Mouse (Mus musculus) hindbrain, embryonic 16.5 days (tissue): ENCODE measurements around the gene Prickle1. TPM values are rescaled to one million over a fixed set of nuclear protein-coding genes. Genes with fewer than 3 reads are reported as not detected.
A peak's percentile ranks its signal among the peaks of the same experiment; 100 is the strongest.

Source experiments
- ATAC-seq: fragments of 200-750 bp; cut with Nextera tagmentation; 2 replicates; pipeline ENCODE4 v1.8.0; 2017; ENCODE audit warnings: moderate TSS enrichment, moderate library complexity
- H3K27ac ChIP-seq: fragments of 300-500 bp; sonication (generic); 2 replicates; pipeline ENCODE4 v1.5.1; 2014; ENCODE audit warnings: low read depth, mild to moderate bottlenecking, control low read depth, low read length, moderate library complexity
- H3K27me3 ChIP-seq: fragments of 300-500 bp; sonication (generic); replicated peaks from 2 replicates; pipeline ENCODE4 v1.6.1; 2014; ENCODE audit warnings: low read length; ENCODE audit not compliant: control insufficient read depth, insufficient read depth
- H3K36me3 ChIP-seq: fragments of 300-500 bp; sonication (generic); 2 replicates; pipeline ENCODE4 v1.6.1; 2014; ENCODE audit warnings: mild to moderate bottlenecking, low read length, moderate library complexity, mixed read lengths; ENCODE audit not compliant: control insufficient read depth, insufficient read depth
- H3K4me1 ChIP-seq: fragments of 300-500 bp; sonication (generic); 2 replicates; pipeline ENCODE4 v1.6.1; 2014; ENCODE audit warnings: low read depth, low read length; ENCODE audit not compliant: control insufficient read depth, insufficient read depth
- H3K4me2 ChIP-seq: fragments of 300-500 bp; sonication (generic); 2 replicates; pipeline ENCODE4 v1.6.1; 2014; ENCODE audit warnings: mild to moderate bottlenecking, low read length, control low read depth, moderate library complexity
- H3K4me3 ChIP-seq: fragments of 300-500 bp; sonication (generic); 2 replicates; pipeline ENCODE4 v1.5.1; 2014; ENCODE audit warnings: mild to moderate bottlenecking, low read length, control low read depth, moderate library complexity
- H3K9ac ChIP-seq: fragments of 300-500 bp; sonication (generic); 2 replicates; pipeline ENCODE4 v1.6.1; 2014; ENCODE audit warnings: low read depth, mild to moderate bottlenecking, control low read depth, low read length, moderate library complexity
- H3K9me3 ChIP-seq: fragments of 300-500 bp; sonication (generic); 2 replicates; pipeline ENCODE4 v1.6.1; 2014; ENCODE audit warnings: mild to moderate bottlenecking, low read length, moderate library complexity; ENCODE audit not compliant: control insufficient read depth
- WGBS: fragments of 180-500 bp; shearing (Covaris S2); extraction: QIAGEN DNeasy Blood & Tissue Kit; methylation state at CpG from one replicate; pipeline ENCODE4 v1.1.7; 2014; 5-methylcytosine and 5-hydroxymethylcytosine counted together
- polyA plus RNA-seq: library from polyadenylated mRNA; unstranded; fragments of >200 nt; fragmentation: Nextera tagmentation; extraction: Ambion mirVana; gene quantifications from 2 replicates; pipeline ENCODE4 v1.2.1, GENCODE M21; 2015

Prickle1 gene
- polyA plus RNA-seq, 1 experiment from 2014 or later: 20.1 TPM

DNA sequence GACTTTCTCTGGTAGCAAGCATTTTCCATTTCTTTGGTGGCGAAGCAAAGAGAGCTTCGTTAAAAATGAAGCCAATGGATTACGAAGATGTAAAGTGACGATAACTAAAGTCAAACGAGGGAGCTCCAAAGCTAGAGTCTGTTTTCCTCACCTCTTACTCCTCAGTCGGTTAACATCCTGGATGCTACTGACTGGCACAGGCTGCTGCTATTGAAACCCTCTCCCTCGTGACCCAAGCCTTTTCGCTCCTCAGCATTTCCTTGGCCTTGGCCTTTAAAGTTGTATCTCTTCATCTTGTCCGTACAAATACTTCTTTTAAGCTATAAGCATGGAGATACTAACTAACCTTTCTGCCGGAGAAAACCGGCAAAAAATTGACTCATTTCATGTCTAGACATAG is 1.3 kb upstream of the Prickle1 start:
- Histone ChIP-seq H3K9ac (no peak overlapping the region), H3K9me3 (no peaks in the 10 kb centered on the region), H3K4me1 (peaks cover 10% of the 10 kb centered on the region), H3K27me3 (no peaks in the 10 kb centered on the region), H3K4me2 (peak overlapping the region; percentile 91), H3K36me3 (no peaks in the 10 kb centered on the region), H3K4me3 (no peak overlapping the region), H3K27ac (no peak overlapping the region)
- no peak for ATAC-seq
- 68% methylated on average over 11 of the region's 11 CpGs for WGBS

- Histone ChIP-seq H3K9ac (peak overlapping the region; percentile 94), H3K4me3 (peak overlapping the region; percentile 89), H3K27me3 (no peaks in the 10 kb centered on the region), H3K36me3 (no peaks in the 10 kb centered on the region), H3K27ac (peak overlapping the region; percentile 88; the same call in 1 of the 2 replicates), H3K9me3 (no peaks in the 10 kb centered on the region), H3K4me1 (peaks cover 12% of the 10 kb centered on the region), H3K4me2 (peak overlapping the region; percentile 91)
- 0% methylated on average over 11 of the region's 11 CpGs for WGBS
- peak; percentile 22; the same call in 1 of the 2 replicates for ATAC-seq
Measured at GRCm38 (mm10) chr15:93596285-93596684, 594 bp upstream of the Prickle1 start.

DNA sequence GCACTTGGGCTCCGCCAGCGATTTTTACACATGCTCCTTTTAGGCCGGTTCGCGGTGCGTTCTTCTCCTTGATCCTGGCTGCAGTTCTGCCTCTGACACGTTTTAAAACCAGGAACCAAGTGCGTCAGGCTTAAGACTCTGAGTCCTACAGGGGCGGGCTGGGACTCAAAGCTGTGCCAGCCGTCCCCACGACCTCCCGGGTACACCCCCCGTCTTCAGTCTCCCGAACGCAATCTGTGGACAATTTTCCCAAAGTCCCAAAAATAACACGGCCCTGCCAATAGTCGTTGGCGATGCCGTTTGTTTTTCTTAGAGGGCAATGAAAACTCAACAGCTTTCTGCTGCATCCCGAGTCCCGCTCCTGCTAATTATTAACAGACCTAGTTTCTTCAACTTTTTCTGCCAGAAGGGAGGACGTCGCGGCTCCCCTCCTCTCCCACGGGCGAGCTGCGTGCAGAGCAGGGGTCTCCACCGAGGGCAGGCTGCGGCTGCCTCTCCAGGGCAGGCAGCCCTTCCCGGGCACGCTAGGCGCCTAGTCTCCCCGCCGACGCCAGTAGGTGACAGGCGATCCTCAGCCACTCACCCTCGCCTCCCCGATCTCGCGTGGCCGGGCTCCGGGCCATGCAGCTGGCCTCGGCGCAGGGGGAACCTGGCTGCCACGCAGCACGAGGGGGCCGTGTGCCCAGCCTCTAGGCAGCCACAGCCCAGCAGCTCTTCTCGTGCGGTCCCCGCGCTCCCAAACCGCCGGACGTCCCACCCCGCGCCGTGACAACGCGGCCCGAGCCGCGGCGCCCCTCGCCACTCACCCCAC is 598 bp downstream of the Prickle1 start:
- WGBS: under 1% methylated on average over 54 of the region's 64 CpGs
- no peak for ATAC-seq
- Histone ChIP-seq H3K9ac (peak overlapping the region; percentile 94), H3K4me2 (peak overlapping the region; percentile 91), H3K36me3 (no peaks in the 10 kb centered on the region), H3K4me1 (peaks cover 16% of the 10 kb centered on the region), H3K27me3 (no peaks in the 10 kb centered on the region), H3K4me3 (peak overlapping the region; percentile 89), H3K9me3 (no peaks in the 10 kb centered on the region), H3K27ac (peak overlapping the region; percentile 88)

DNA sequence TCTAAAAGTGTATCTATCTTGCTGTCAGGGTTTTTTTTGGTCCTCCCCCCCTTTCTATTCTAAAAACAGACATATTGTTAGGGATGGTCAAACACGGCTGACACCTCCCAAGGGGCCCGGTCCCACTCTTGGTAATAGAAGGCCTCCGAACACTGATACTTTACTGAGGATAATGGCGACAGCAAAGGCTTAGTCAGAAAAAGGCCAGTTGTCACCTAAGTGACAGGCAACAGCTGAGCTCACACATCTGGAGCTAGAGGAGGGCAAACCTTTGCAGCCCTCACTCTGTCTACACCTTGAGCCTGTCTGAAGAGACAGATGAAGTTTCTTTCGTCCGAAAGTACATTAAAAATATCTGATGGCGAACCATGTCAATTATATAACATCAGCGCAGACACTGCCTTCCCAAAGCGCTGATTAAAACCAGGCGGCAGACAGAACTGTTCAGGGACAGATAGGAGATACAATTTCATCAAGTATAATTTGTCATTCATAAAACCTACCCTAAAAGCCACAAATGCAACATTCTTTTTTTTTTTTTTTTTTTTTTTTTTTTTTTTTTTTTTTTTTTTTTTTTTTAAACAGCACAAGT is 1.3 kb downstream of the Prickle1 start:
- Histone ChIP-seq H3K9me3 (no peaks in the 10 kb centered on the region), H3K4me2 (peak overlapping the region; percentile 91), H3K36me3 (no peaks in the 10 kb centered on the region), H3K9ac (peak overlapping the region; percentile 54; the same call in 1 of the 2 replicates), H3K4me3 (peak overlapping the region; percentile 89), H3K4me1 (peaks cover 16% of the 10 kb centered on the region), H3K27ac (no peak overlapping the region), H3K27me3 (no peaks in the 10 kb centered on the region)
- WGBS: 26% methylated on average over 10 of the region's 10 CpGs
- no peak for ATAC-seq

DNA sequence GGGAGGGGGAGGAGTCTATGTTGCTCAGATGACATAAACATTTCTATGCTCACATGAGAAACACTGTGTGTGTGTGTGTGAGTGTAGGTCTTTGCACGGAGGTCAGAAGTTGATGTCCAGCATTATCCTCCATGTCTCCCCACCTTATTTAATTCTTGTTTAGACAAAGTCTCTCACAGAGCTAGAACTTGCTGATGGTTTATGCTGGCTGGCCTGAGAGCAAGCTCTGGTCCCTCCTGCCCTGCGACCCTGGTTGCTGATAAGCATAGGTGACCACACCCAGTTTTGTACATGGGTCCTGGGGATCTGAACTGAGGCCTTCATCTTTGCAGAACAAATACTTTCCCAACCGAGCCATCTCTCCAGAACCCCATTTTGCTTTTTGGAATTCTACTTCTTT is 3.1 kb downstream of the Prickle1 start:
- H3K4me2 ChIP-seq: peak overlapping the region; percentile 16
- H3K9ac ChIP-seq: no peak overlapping the region
- H3K4me3 ChIP-seq: no peak overlapping the region

GRCm38 (mm10) chr15:93591831-93592321 is 3.8 kb downstream of the Prickle1 start:
- H3K27me3 ChIP-seq: no peaks in the 10 kb centered on the region
- no peaks in the 10 kb centered on the region for H3K9me3 ChIP-seq
- H3K4me3 ChIP-seq: peak overlapping the region; percentile 37
- H3K36me3 ChIP-seq: no peaks in the 10 kb centered on the region
- peak overlapping the region; percentile 57 for H3K9ac ChIP-seq
- no peak overlapping the region for H3K27ac ChIP-seq
- H3K4me1 ChIP-seq: peaks cover 16% of the 10 kb centered on the region
- peak overlapping the region; percentile 59 for H3K4me2 ChIP-seq
- ATAC-seq: peak; percentile 34
- 3% methylated on average over 12 of the region's 12 CpGs for WGBS

More for the DNA sequence above, 3.1 kb downstream of the Prickle1 start:
- ATAC-seq: no peak
- no peaks in the 10 kb centered on the region for H3K9me3 ChIP-seq
- no peaks in the 10 kb centered on the region for H3K27me3 ChIP-seq
- H3K4me1 ChIP-seq: peaks cover 16% of the 10 kb centered on the region
- no peak overlapping the region for H3K27ac ChIP-seq
- 83% methylated on average over 3 of the region's 3 CpGs for WGBS
- no peaks in the 10 kb centered on the region for H3K36me3 ChIP-seq

DNA sequence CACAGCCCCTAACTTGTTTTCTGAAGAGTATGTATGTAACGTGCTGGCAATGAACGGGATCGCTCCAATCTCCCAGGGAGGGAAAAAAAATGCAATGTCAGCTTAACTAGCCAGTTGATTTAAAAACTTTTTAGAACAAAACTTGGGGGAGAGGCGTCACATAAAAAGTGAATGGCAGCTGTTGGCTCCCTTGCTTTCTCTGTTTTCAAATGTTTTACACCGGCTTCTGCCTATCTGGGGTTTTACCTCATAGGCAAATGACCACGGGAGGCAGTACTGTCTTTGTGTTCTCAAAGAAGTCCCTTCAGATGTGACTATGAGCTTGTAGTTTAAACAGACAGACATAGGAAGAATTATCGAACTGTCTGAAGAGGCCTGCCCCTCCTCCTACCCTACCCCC is 4.3 kb downstream of the Prickle1 start:
- Histone ChIP-seq H3K27me3 (no peaks in the 10 kb centered on the region), H3K36me3 (no peaks in the 10 kb centered on the region), H3K9me3 (no peaks in the 10 kb centered on the region), H3K4me2 (peak overlapping the region; percentile 59), H3K9ac (peak overlapping the region; percentile 57), H3K4me3 (peak overlapping the region; percentile 37), H3K27ac (no peak overlapping the region), H3K4me1 (peaks cover 12% of the 10 kb centered on the region)
- ATAC-seq: no peak
- WGBS: 29% methylated on average over 7 of the region's 7 CpGs

DNA sequence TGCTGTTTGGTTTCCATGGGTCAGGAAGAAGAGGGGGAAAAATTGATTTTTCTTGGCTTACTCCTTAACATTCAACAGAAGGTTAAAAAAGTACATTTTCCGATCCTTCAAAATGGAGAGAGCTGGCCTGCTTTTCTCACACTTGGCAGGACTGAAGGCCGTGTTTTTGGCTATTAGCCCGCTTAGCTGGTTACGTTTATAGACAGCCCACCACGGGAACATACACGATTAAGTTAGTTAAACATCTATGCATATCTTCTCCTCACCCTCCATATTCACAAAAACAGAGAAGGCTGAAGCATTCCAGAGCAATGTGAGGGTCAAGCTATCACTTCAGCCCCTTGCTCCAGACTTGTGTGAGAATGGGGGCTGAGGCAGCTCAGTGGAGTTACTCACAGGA is 7.3 kb downstream of the Prickle1 start:
- no peak overlapping the region for H3K4me2 ChIP-seq
- H3K27me3 ChIP-seq: no peaks in the 10 kb centered on the region
- peaks cover 7% of the 10 kb centered on the region for H3K4me1 ChIP-seq
- ATAC-seq: no peak
- H3K36me3 ChIP-seq: no peaks in the 10 kb centered on the region
- no peak overlapping the region for H3K9ac ChIP-seq
- no peak overlapping the region for H3K27ac ChIP-seq
- H3K4me3 ChIP-seq: no peak overlapping the region
- WGBS: 73% methylated on average over 6 of the region's 6 CpGs
- no peaks in the 10 kb centered on the region for H3K9me3 ChIP-seq

GRCm38 (mm10) chr15:93587660-93588059 is 8.0 kb downstream of the Prickle1 start:
- Histone ChIP-seq H3K27me3 (no peaks in the 10 kb centered on the region), H3K4me3 (no peak overlapping the region), H3K9ac (no peak overlapping the region), H3K4me1 (peaks cover 7% of the 10 kb centered on the region), H3K9me3 (no peaks in the 10 kb centered on the region), H3K27ac (no peak overlapping the region), H3K4me2 (no peak overlapping the region), H3K36me3 (no peaks in the 10 kb centered on the region)
- WGBS: 80% methylated on average over 8 of the region's 8 CpGs
- ATAC-seq: no peak
